Mouse (Mus musculus) midbrain, postnatal 0 days (tissue): ENCODE data around the gene Padi1. TPM values are rescaled to one million over a fixed set of nuclear protein-coding genes. Genes with fewer than 3 reads are reported as not detected.

ENCODE experiments used
- ATAC-seq: fragments of 200-750 bp; cut with Nextera tagmentation; 2 replicates; pipeline ENCODE4 v1.8.0; 2017; ENCODE audit warnings: moderate number of reproducible peaks, mild to moderate bottlenecking, moderate TSS enrichment, moderate library complexity; ENCODE audit not compliant: low FRiP score
- DNase-seq: peaks from one replicate; pipeline ENCODE4 v3.0.0-alpha.2; 2015; ENCODE audit warnings: low spot score
- H3K27ac ChIP-seq: fragments of 300-500 bp; sonication (generic); 2 replicates; pipeline ENCODE4 v1.5.1; 2014; ENCODE audit warnings: low read depth, mild to moderate bottlenecking, low read length, mixed read lengths
- H3K27me3 ChIP-seq: fragments of 300-500 bp; sonication (generic); 2 replicates; pipeline ENCODE4 v1.6.1; 2014; ENCODE audit warnings: low read length, control low read depth, mixed read lengths; ENCODE audit not compliant: insufficient read depth
- H3K36me3 ChIP-seq: fragments of 300-500 bp; sonication (generic); 2 replicates; pipeline ENCODE4 v1.6.1; 2014; ENCODE audit warnings: low read length, control low read depth, mixed read lengths; ENCODE audit not compliant: insufficient read depth
- H3K4me1 ChIP-seq: fragments of 300-500 bp; sonication (generic); 2 replicates; pipeline ENCODE4 v1.6.1; 2014; ENCODE audit warnings: mild to moderate bottlenecking, control low read depth, antibody characterized with exemption, low read length, mixed read lengths; ENCODE audit not compliant: insufficient read depth
- H3K4me2 ChIP-seq: fragments of 300-500 bp; sonication (generic); 2 replicates; pipeline ENCODE4 v1.6.1; 2014; ENCODE audit warnings: low read depth, mild to moderate bottlenecking, low read length, mixed read lengths; ENCODE audit not compliant: poor library complexity, severe bottlenecking
- H3K4me3 ChIP-seq: fragments of 300-500 bp; sonication (generic); 2 replicates; pipeline ENCODE4 v1.5.1; 2014; ENCODE audit warnings: low read depth, mild to moderate bottlenecking, low read length, moderate library complexity
- H3K9ac ChIP-seq: fragments of 300-500 bp; sonication (generic); replicated peaks from 2 replicates; pipeline ENCODE4 v1.6.1; 2014; ENCODE audit warnings: mild to moderate bottlenecking, low read length, moderate library complexity, mixed read lengths; ENCODE audit not compliant: poor library complexity, severe bottlenecking
- H3K9me3 ChIP-seq: fragments of 300-500 bp; sonication (generic); 2 replicates; pipeline ENCODE4 v1.6.1; 2016; ENCODE audit warnings: low read length, control low read depth
- CTCF ChIP-seq: IDR thresholded peaks from 2 replicates; pipeline ENCODE4 v1.5.1; 2016; ENCODE audit warnings: antibody characterized with exemption, mild to moderate bottlenecking
- WGBS: fragments of 180-500 bp; shearing (Covaris S2); extraction: QIAGEN DNeasy Blood & Tissue Kit; methylation state at CpG from one replicate; pipeline ENCODE4 v1.1.7; 2014; 5-methylcytosine and 5-hydroxymethylcytosine counted together
- polyA plus RNA-seq: library from polyadenylated mRNA; unstranded; fragments of >200 nt; fragmentation: Nextera tagmentation; extraction: Ambion mirVana; gene quantifications from 2 replicates; pipeline ENCODE4 v1.2.1, GENCODE M21; 2015
- total RNA-seq: library from RNA; depleted of rRNA; stranded (reverse); fragments of >200 nt; gene quantifications from 2 replicates; pipeline ENCODE4 v1.2.3, GENCODE M21; 2014

The Padi1 gene
- total and polyA plus RNA-seq, 2 experiments from 2014 or later = 0.16 TPM; not detected in 1

DNA sequence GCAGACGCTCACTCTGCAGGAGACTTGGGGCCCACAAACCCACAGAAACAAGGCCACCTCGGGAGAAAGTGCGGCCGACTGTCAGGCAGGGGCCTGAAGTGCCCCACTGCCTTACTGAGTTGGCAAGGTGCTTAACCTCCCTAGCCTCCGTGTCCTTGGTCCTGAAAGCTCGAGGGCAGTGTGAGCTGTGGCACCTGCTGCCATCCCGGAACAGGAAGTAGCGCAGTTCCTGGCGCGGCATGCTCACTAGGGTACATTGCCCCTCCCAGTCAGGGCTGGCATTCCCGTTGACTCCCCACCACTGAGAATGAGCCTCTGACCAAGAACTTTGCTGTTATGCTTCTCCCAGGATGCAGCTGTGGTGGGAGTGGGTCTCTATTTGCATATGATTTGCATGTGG lies 19.6 kb downstream of the Padi1 start:
- Histone ChIP-seq H3K4me2 (no peak overlapping the region), H3K27me3 (no peaks in the 10 kb centered on the region), H3K9ac (no peak overlapping the region), H3K4me3 (no peak overlapping the region), H3K36me3 (no peaks in the 10 kb centered on the region), H3K9me3 (peaks cover 10% of the 10 kb centered on the region; the same call in 1 of the 2 replicates), H3K4me1 (no peaks in the 10 kb centered on the region), H3K27ac (no peak overlapping the region)
- 61% methylated on average over 11 of the region's 11 CpGs for WGBS
- no peak for TF ChIP-seq CTCF
- ATAC-seq = no peak
- DNase-seq = no peak

DNA sequence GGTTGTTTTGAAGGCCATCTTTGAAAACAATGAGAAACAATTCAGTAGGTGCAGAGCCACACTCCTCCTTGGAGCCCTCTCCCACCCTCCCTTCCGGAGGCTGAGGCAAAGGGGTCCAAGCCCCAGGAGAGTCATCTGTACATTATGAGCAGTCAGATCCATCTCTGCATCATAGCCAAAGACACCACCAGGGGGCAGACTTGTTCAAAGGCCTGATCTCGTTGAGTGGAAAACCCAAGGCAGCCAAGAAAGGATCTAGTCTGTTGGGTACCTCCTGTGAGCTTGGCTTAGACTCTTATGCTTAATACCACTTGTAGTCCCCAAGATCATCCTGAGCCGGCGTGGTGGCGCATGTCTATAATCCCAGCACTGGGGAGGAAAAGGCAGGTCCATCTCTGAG lies 23.6 kb downstream of the Padi1 start:
- ATAC-seq = no peak
- Histone ChIP-seq H3K9ac (no peak overlapping the region), H3K36me3 (no peaks in the 10 kb centered on the region), H3K4me2 (no peak overlapping the region), H3K27me3 (no peaks in the 10 kb centered on the region), H3K27ac (no peak overlapping the region), H3K4me3 (no peak overlapping the region), H3K4me1 (no peaks in the 10 kb centered on the region), H3K9me3 (peaks cover 10% of the 10 kb centered on the region; the same call in 1 of the 2 replicates)
- peak; percentile 68 for DNase-seq
- 62% methylated on average over 5 of the region's 5 CpGs for WGBS
- peak; percentile 57 for TF ChIP-seq CTCF

DNA sequence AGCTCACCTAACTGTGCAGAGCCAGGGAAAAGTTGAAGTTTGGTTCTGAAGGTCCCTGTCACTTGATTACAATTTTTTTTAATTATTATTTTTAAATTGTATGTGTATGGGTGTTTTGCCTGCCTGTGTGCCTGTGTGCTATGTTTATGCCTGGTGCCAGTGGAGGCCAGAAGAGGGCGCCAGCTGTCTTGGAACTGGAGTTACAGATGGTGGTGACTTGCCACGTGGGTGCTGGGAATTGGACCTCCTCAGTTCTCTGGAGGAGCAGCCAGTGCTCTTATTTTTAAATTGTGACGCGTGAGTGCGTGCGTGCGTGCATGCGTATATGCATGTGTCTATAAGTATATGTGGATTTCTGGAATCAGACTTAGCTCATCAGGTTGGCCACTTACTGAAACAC lies 28.2 kb downstream of the Padi1 start:
- Histone ChIP-seq H3K27me3 (peaks cover 14% of the 10 kb centered on the region; the same call in 1 of the 2 replicates), H3K4me3 (no peak overlapping the region), H3K4me1 (no peaks in the 10 kb centered on the region), H3K27ac (no peak overlapping the region), H3K36me3 (no peaks in the 10 kb centered on the region), H3K9me3 (no peaks in the 10 kb centered on the region; the same call in 1 of the 2 replicates), H3K9ac (no peak overlapping the region), H3K4me2 (no peak overlapping the region)
- peak; percentile 17; the same call in 1 of the 2 replicates for TF ChIP-seq CTCF
- WGBS = 92% methylated on average over 8 of the region's 8 CpGs
- no peak for DNase-seq
- no peak for ATAC-seq

DNA sequence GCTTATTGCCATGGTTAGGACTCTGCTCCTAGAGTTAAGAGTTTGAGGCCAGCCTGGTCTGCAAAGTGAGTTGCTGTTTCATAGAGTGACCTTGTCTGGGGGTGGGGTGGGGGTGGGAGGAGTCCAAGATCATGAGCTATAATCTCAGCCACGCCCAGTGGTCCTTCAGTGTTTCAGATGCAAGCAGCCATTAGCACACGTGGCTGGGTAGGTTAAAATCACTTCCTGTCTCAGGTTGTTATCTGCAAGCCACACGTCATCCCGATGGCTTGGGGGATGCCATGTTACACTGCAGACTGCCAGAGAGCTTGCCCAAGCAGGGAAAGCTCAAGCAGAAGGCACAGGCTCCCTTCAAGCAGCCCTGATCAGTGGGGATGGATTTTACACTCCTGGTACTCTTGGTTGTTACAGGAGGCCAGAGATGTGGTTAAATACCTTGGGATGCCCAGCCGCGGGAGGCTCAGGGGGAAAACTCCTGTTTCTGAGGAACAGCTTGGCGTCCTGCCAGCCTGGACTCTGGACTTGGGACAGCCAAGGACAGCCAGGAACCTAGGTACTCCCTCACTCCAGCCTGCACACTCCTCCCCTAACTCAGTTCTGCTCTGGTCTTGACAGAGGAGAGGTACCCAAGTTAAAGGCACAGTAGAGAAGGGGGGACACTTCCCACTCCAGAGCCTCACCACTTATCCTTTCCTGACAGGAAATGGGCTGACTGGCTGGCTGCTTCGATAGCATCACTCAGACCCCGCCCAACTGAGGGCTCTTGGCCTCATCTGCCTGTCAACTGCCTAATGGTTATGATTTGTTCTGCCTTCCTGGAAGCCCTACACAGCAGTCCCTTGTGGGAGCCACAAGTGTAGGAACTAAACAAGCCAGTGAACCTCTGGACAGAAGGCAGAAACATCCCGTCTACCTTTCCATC lies 29.3 kb downstream of the Padi1 start:
- DNase-seq (no peak), ATAC-seq (no peak)
- no peak overlapping the region for H3K27ac ChIP-seq
- H3K9me3 ChIP-seq = no peaks in the 10 kb centered on the region
- H3K9ac ChIP-seq = no peak overlapping the region
- H3K4me3 ChIP-seq = no peak overlapping the region
- no peak for TF ChIP-seq CTCF
- peaks cover 14% of the 10 kb centered on the region; the same call in 1 of the 2 replicates for H3K27me3 ChIP-seq
- WGBS = 58% methylated on average over 10 of the region's 10 CpGs
- no peaks in the 10 kb centered on the region for H3K4me1 ChIP-seq
- H3K36me3 ChIP-seq = no peaks in the 10 kb centered on the region
- H3K4me2 ChIP-seq = no peak overlapping the region

DNA sequence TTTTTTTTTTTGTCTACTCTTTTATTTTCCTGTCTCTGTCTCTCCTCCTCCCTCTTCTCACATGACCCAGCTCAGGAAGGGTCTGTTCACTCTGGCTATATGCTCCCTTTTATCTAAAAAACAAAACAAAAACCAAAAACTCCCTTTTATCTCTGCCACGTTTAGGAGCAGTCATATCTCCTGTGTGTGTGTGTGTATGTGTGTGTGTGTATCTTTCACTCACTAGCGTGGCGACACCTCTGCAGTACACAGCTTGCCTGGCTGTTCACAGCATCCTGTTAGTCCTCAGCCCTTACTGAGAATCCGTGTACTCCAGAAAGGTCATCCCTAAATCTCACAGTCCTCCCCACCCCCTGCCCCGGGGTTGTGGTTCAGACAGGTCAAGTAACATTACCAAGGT lies 30.1 kb downstream of the Padi1 start:
- H3K4me1 ChIP-seq = no peaks in the 10 kb centered on the region
- 71% methylated on average over 5 of the region's 5 CpGs for WGBS
- no peak overlapping the region for H3K4me3 ChIP-seq
- H3K9ac ChIP-seq = no peak overlapping the region
- no peak overlapping the region for H3K4me2 ChIP-seq
- DNase-seq = no peak
- peaks cover 14% of the 10 kb centered on the region; the same call in 1 of the 2 replicates for H3K27me3 ChIP-seq
- no peak overlapping the region for H3K27ac ChIP-seq
- no peaks in the 10 kb centered on the region for H3K9me3 ChIP-seq
- no peak for ATAC-seq
- H3K36me3 ChIP-seq = no peaks in the 10 kb centered on the region
- TF ChIP-seq CTCF = no peak
